In the genomic region with DNA sequence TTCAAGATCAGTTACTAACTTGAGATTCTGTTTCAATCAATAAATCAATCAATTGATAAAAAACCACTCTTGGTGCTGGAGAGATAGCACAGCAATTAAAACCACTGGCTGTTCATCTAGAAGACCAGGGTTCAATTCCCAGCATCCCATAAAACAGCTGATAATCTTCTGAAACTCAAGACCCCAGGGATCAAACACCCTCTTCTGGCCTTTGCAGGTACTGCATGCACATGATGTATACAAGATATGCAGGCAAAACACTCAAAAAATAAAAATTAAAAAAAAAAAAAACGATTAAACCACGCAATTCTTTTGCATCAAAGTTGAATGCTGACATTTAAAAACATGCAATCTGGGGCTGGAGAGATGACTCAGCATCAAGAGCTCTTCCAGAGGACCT, we compare ENCODE assay signal across 12 mouse cellular contexts. TPM values are rescaled to one million over a fixed set of nuclear protein-coding genes. Genes with fewer than 3 reads are reported as not detected.
A peak's percentile ranks its signal among the peaks of the same experiment; 100 is the strongest.
DNase-seq lines count a peak whose midpoint lies in the region; ATAC-seq and TF ChIP-seq lines count a peak whose summit lies in the region.
"Had no signal": no experiment of that assay in that cellular context is flagged by ENCODE, and none has a peak within 500 bp of the region (broad histone marks: within the 10 kb centered on the region; RNA-seq: fewer than 3 reads in every experiment).

No protein-coding gene starts in this region.

- DNase-seq in embryo, embryonic 10.5 days (ENCODE audit: low spot score), result peak; percentile 22
- DNase-seq in embryo, embryonic 9.5 days (ENCODE audit: extremely low spot score), result no peak
- peak; percentile 14 to 21 for DNase-seq in kidney, postnatal 4 days
- DNase-seq in A20 (ENCODE audit: low read depth, low spot score), result peak; percentile 34
- DNase-seq in liver, embryonic 14.5 days (ENCODE audit: low read depth in 3 of 3, low spot score in 3 of 3), result no peak
- no peak for DNase-seq in forebrain, embryonic 11.5 days (ENCODE audit: low spot score)
- DNase-seq in ovary, postnatal 36 days (ENCODE audit: low spot score), result no peak
- DNase-seq: adrenal gland, adult 2 months; cerebellum, adult 11 months; heart, postnatal 14 days had no signal

- H3K27ac ChIP-seq in kidney, embryonic 15.5 days, result no peak overlapping the region
- H3K27ac ChIP-seq in liver, embryonic 14.5 days, result no peak overlapping the region
- H3K27ac ChIP-seq in forebrain, embryonic 11.5 days (ENCODE audit: low read depth, low read length), result no peak overlapping the region
- H3K27ac ChIP-seq: midbrain, embryonic 10.5 days had no signal

- 0 out of 2 replicates have a peak, but pooled peaks cover 8% of the 10 kb centered on the region for H3K9me3 ChIP-seq in kidney, embryonic 15.5 days (replicated peaks)
- H3K9me3 ChIP-seq in liver, embryonic 14.5 days (ENCODE audit: control insufficient read depth, low read length), result no peaks in the 10 kb centered on the region; the same call in none of the 2 replicates
- peaks cover 5% of the 10 kb centered on the region for H3K9me3 ChIP-seq in forebrain, embryonic 11.5 days (ENCODE audit: control insufficient read depth, low read length)

- H3K4me3 ChIP-seq in kidney, embryonic 15.5 days (replicated peaks), result no peak overlapping the region
- peak overlapping the region in 1 of 2 experiments; percentile 79; a peak in 2 of 4 replicates for H3K4me3 ChIP-seq in liver, embryonic 14.5 days (ENCODE audit: insufficient read depth in 1 of 2, low read depth in 2 of 2, low read length in 2 of 2)
- no peak overlapping the region for H3K4me3 ChIP-seq in forebrain, embryonic 11.5 days (ENCODE audit: low read depth, low read length)

- TF ChIP-seq EP300 in liver, embryonic 14.5 days (IDR thresholded peaks at IDR 0.05; ENCODE audit: low read depth), result no peak

- TF ChIP-seq CTCF in liver, embryonic 14.5 days (IDR thresholded peaks at IDR 0.05; ENCODE audit: low read depth), result peak; percentile 47; the same call in 1 of the 2 replicates

- H3K4me2 ChIP-seq in kidney, embryonic 15.5 days, result no peak overlapping the region
- peak overlapping the region; percentile 98 for H3K4me2 ChIP-seq in liver, embryonic 14.5 days (ENCODE audit: low read depth)
- H3K4me2 ChIP-seq in forebrain, embryonic 11.5 days (ENCODE audit: low read depth, low read length, severe bottlenecking), result no peak overlapping the region

- no peak overlapping the region for H3K9ac ChIP-seq in kidney, embryonic 15.5 days
- no peak overlapping the region for H3K9ac ChIP-seq in liver, embryonic 14.5 days (replicated peaks)
- H3K9ac ChIP-seq in forebrain, embryonic 11.5 days (ENCODE audit: low read length), result no peak overlapping the region

- H3K4me1 ChIP-seq in kidney, embryonic 15.5 days, result peaks cover 18% of the 10 kb centered on the region
- H3K4me1 ChIP-seq in liver, embryonic 14.5 days (replicated peaks; ENCODE audit: control insufficient read depth in 2 of 2, insufficient read depth in 2 of 2, low read length in 1 of 2), result peaks cover 13 to 18% of the 10 kb centered on the region in 2 experiments
- no peaks in the 10 kb centered on the region; the same call in 1 of the 2 replicates for H3K4me1 ChIP-seq in forebrain, embryonic 11.5 days (replicated peaks; ENCODE audit: control insufficient read depth, insufficient read depth, low read length)

- no peak for ATAC-seq in kidney, embryonic 15.5 days (replicated peaks; ENCODE audit: low FRiP score)
- no peak for ATAC-seq in liver, embryonic 14.5 days (ENCODE audit: insufficient read depth)
- no peak for ATAC-seq in forebrain, embryonic 11.5 days (replicated peaks; ENCODE audit: low FRiP score)

- 97% methylated on average over 2 of the region's 2 CpGs for WGBS in kidney, embryonic 15.5 days
- WGBS in liver, embryonic 14.5 days (ENCODE audit: insufficient replicate concordance), result 91% methylated on average over 2 of the region's 2 CpGs
- WGBS in forebrain, embryonic 11.5 days, result 98% methylated on average over 2 of the region's 2 CpGs

- H3K36me3 ChIP-seq in kidney, embryonic 15.5 days, result peaks cover 50% of the 10 kb centered on the region
- H3K36me3 ChIP-seq in liver, embryonic 14.5 days (replicated peaks; ENCODE audit: control insufficient read depth, insufficient read depth, low read depth), result peaks cover 50% of the 10 kb centered on the region
- H3K36me3 ChIP-seq in forebrain, embryonic 11.5 days (ENCODE audit: control insufficient read depth, insufficient read depth, low read length), result peaks cover 32% of the 10 kb centered on the region

- no peaks in the 10 kb centered on the region for H3K27me3 ChIP-seq in kidney, embryonic 15.5 days
- no peaks in the 10 kb centered on the region for H3K27me3 ChIP-seq in liver, embryonic 14.5 days (ENCODE audit: control insufficient read depth, insufficient read depth, low read length)
- no peaks in the 10 kb centered on the region for H3K27me3 ChIP-seq in forebrain, embryonic 11.5 days (ENCODE audit: control insufficient read depth, insufficient read depth, low read length)

RNA-seq across cellular contexts. Expression of gene Ccnf, which starts 2.6 kb away (rescaled TPM):
- 67.5 and 71.1 TPM in 2 replicates for polyA plus RNA-seq in kidney, embryonic 15.5 days (2015; fragmentation: Nextera tagmentation; extraction: Ambion mirVana)
- polyA plus RNA-seq in liver, embryonic 14.5 days (2012; rRNA removed), result 34.0 and 36.9 TPM in 2 replicates
- 69.5 and 71.7 TPM in 2 replicates for polyA plus RNA-seq in liver, embryonic 14.5 days (2014; fragmentation: Nextera tagmentation; extraction: Ambion mirVana)
- 117 and 120 TPM in 2 replicates for polyA plus RNA-seq in forebrain, embryonic 11.5 days (2014; fragmentation: Nextera tagmentation; extraction: Ambion mirVana)

RNA-seq across cellular contexts. Expression of gene Tedc2, which starts 28.0 kb away (rescaled TPM):
- polyA plus RNA-seq in kidney, embryonic 15.5 days (2015; fragmentation: Nextera tagmentation; extraction: Ambion mirVana), result 13.6 and 14.3 TPM in 2 replicates
- 18.3 and 21.1 TPM in 2 replicates for polyA plus RNA-seq in liver, embryonic 14.5 days (2012; rRNA removed)
- 7.7 and 7.9 TPM in 2 replicates for polyA plus RNA-seq in liver, embryonic 14.5 days (2014; fragmentation: Nextera tagmentation; extraction: Ambion mirVana)
- 17.7 and 19.2 TPM in 2 replicates for polyA plus RNA-seq in forebrain, embryonic 11.5 days (2014; fragmentation: Nextera tagmentation; extraction: Ambion mirVana)

RNA-seq across cellular contexts. Expression of gene Ntn3, which starts 39.3 kb away (rescaled TPM):
- polyA plus RNA-seq in kidney, embryonic 15.5 days (2015; fragmentation: Nextera tagmentation; extraction: Ambion mirVana), result 5.1 and 5.6 TPM in 2 replicates
- 0.59 and 0.64 TPM in 2 replicates for polyA plus RNA-seq in liver, embryonic 14.5 days (2012; rRNA removed)
- polyA plus RNA-seq in liver, embryonic 14.5 days (2014; fragmentation: Nextera tagmentation; extraction: Ambion mirVana), result 0.45 and 0.69 TPM in 2 replicates
- 3.8 and 4.9 TPM in 2 replicates for polyA plus RNA-seq in forebrain, embryonic 11.5 days (2014; fragmentation: Nextera tagmentation; extraction: Ambion mirVana)

RNA-seq across cellular contexts. Expression of gene Tbc1d24, which starts 43.3 kb away (rescaled TPM):
- polyA plus RNA-seq in kidney, embryonic 15.5 days (2015; fragmentation: Nextera tagmentation; extraction: Ambion mirVana), result 5.9 and 6.7 TPM in 2 replicates
- 14.1 TPM in 2 replicates for polyA plus RNA-seq in liver, embryonic 14.5 days (2012; rRNA removed)
- polyA plus RNA-seq in liver, embryonic 14.5 days (2014; fragmentation: Nextera tagmentation; extraction: Ambion mirVana), result 4.9 and 5.4 TPM in 2 replicates
- polyA plus RNA-seq in forebrain, embryonic 11.5 days (2014; fragmentation: Nextera tagmentation; extraction: Ambion mirVana), result 8.3 and 8.4 TPM in 2 replicates

Comparison
In these comparisons a context has a peak if more than half of its experiments do, and no peak if none do; other contexts are left out.
1. DNase-seq: peak in embryo, embryonic 10.5 days (single experiment), kidney, postnatal 4 days (2 of 2) and A20 (single experiment); none in embryo, embryonic 9.5 days (single experiment), liver, embryonic 14.5 days (0 of 3), forebrain, embryonic 11.5 days (single experiment) and ovary, postnatal 36 days (single experiment).